Mouse (Mus musculus) left cerebral cortex, adult 2 months (tissue): ENCODE results near the gene Extl2. TPM values are rescaled to one million over a fixed set of nuclear protein-coding genes. Genes with fewer than 3 reads are reported as not detected.

Experiments used
- DNase-seq, 2 experiments: peaks; one replicate each; pipeline ENCODE4 v3.0.0; 2021 to 2022; ENCODE audit warnings: low spot score in 2 of 2, mixed read lengths in 1 of 2; ENCODE audit errors: extremely low spot score in 1 of 2
- H3K27ac ChIP-seq: fragments of 200-600 bp; 2 replicates; pipeline ENCODE4 v1.8.1; 2022
- H3K4me3 ChIP-seq: fragments of 200-600 bp; 2 replicates; pipeline ENCODE4 v1.8.1; 2022
- CTCF ChIP-seq: fragments of 200-600 bp; IDR thresholded peaks from 2 replicates; pipeline ENCODE4 v1.8.1; 2022; ENCODE audit warnings: antibody characterized with exemption, mild to moderate bottlenecking, moderate library complexity
- intact Hi-C: fragments of 180-260 bp; cut with DNase I; formaldehyde crosslinking; loops from one replicate; pipeline ENCODE4 v1.15.1; 2025
- total RNA-seq, 2 experiments: library from RNA; stranded (reverse); gene quantifications; 2 replicates each; pipeline ENCODE4 v1.2.3; 2021

Extl2 gene
- total RNA-seq, 2 experiments from 2014 or later = 70.4 to 73.0 TPM

DNA sequence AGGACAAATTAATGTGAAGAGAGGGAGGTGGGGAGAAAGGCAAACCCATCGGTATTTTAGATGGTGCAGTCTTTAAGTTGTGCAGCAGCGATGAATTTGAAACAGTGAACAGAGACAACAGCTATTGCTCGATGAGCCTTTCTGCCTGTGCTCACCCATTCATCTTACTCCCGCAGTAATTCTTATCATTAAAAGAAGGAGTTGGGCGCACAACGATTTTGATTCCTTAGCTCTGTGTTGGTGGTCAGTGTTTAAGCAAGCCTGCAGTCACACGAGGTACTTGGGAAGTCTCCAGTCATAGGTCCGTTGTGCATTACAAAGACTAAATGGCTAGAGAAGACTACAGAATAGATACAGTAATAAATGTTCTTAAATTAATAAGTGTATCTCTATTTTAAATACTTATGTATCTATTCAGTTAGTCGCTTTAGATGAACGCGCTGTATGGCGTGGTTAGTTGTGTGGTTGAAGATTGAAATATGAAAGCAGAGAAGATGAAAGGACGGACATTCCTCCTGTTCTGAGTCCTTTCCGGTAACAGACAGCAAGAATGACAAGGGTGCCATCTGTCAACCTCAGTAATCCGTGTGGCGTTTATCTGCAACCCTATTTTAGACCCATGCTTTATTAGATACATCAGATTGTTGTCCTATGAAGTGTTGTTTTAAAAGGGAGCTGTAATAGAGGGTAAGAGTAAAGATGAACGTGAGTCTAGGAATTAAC lies 2.5 kb downstream of the Extl2 start:
- Histone ChIP-seq H3K27ac (peak overlapping the region; percentile 45), H3K4me3 (peak overlapping the region; percentile 95)
- TF ChIP-seq CTCF = no peak
- no peak for DNase-seq
- intact Hi-C loops = loop anchor here (10.0 kb wide), 1 partner anchor 655 kb away; the partner anchor contains the start of gene Mfsd14a

DNA sequence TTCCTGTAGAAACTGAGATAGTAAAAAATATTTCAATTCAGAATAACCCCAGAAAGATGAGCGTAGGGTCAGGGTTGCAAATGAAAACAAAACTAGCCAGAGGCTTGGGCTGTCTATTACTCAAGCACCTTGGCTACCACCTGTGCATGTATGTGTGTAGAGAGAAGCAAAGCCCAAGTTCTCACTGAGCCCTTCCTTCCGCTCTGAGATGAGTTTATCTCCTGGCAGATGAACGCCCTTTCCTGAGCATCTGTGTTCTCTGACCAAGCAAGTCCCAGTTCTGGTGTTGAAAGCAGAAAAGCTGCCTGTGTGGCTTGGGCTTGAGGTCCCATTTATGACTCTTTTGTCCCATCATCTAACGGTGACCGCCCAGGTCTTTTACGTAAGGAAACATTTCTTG lies 7.6 kb downstream of the Extl2 start:
- Histone ChIP-seq H3K27ac (no peak overlapping the region), H3K4me3 (no peak overlapping the region)
- TF ChIP-seq CTCF = no peak
- no peak for DNase-seq
- intact Hi-C loops = no loop called here

DNA sequence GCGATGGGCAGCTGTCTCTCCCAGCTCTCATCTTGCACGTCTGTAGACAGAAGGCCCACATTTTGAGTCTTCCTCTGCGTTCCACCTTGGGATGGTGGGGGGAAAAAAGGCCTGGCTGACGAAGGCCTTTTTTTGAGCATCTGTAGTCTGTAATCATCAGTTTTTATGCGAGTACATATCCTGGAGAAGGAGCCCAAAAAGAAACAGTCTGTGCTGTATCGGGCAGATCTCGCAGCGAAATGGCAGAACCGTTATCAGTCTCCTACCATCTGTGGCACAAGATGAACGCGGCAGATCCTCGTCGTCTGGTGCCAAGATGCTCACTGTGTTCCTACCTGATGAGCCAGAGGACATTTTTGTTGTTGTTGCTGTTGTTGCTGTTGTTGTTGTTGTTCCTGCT lies 8.9 kb downstream of the Extl2 start:
- intact Hi-C loops = no loop called here
- no peak for DNase-seq
- Histone ChIP-seq H3K4me3 (no peak overlapping the region), H3K27ac (no peak overlapping the region)
- TF ChIP-seq CTCF = no peak

DNA sequence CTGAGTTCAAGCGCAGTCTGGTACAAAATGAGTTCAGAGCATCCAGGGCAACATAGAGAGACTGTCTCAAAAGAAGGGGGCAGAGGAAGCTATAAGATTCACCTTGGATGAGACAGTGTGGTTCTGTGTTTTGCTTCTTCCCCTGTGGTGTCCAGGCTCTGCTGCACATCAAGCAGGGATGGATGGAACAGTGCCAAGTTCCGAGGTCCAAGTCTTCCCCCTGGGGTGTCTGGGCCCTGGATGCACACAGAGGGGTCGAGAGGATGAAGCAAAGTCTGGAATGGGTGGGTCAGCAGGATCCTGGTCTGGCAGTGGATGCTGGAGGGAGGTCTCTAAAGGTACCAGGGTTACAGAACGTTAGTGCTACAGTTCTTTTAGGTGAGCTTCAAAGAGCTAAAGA lies 11.3 kb downstream of the Extl2 start:
- Histone ChIP-seq H3K27ac (no peak overlapping the region), H3K4me3 (no peak overlapping the region)
- no peak for DNase-seq
- intact Hi-C loops = no loop called here
- no peak for TF ChIP-seq CTCF

DNA sequence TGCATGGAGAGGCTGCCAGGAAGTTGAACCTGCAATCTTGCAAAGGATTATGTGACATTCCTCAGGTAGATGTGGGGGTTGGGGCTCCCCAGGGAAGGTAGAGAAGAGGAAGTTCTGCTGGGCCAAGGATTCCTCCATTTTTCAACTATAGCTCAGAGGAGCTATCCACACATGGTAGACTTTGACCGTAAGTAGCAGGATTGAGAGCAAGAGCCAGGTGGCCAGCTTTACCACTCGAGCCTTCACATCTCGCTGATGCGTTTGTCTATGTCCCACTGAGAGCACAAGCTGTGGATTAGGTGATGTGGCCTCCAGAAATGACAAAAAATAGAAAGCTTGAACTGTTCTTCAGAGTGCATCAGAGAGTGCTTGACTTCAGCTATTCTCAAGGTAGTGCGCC lies 11.9 kb downstream of the Extl2 start:
- no peak overlapping the region for H3K4me3 ChIP-seq
- H3K27ac ChIP-seq = no peak overlapping the region
- no peak for DNase-seq
- intact Hi-C loops = no loop called here
- no peak for TF ChIP-seq CTCF

DNA sequence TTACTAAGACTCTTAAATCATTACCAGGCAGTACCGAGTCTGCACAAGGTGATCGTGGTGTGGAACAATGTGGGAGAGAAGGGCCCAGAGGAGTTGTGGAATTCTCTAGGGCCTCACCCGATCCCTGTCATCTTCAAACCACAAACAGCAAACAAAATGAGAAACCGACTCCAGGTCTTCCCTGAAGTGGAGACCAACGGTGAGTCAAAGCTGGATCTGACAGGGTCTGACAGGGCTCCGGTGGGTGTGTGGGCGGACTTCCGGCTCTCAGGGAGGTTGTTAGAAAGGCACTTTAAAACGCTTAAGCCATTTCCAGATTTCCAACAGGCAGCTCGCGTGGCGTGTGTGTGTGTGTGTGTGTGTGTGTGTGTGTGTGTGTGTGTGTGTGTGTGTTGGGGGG lies 17.0 kb downstream of the Extl2 start:
- TF ChIP-seq CTCF = no peak
- no peak for DNase-seq
- Histone ChIP-seq H3K4me3 (no peak overlapping the region), H3K27ac (no peak overlapping the region)
- intact Hi-C loops = no loop called here

DNA sequence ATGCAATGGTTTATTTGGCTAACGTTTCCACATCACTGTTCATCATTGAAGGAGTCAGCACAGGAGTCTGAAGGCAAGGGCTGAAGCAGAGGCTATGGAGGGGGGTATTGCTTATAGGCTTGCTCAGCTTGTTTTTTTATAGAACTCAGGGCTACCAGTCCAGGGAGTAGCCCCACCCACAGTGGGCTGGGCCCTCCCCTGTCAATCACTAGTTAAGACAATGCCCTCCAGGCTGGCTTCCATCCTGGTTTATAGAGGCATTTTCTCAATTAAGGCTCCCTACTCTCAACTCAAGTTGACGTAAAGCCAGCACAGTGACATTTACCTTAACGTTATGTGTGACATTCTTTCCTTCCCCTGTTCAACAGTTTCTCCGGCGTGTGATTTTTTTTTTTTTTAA lies 17.4 kb downstream of the Extl2 start:
- H3K27ac ChIP-seq = no peak overlapping the region
- no peak for DNase-seq
- TF ChIP-seq CTCF = no peak
- intact Hi-C loops = no loop called here
- no peak overlapping the region for H3K4me3 ChIP-seq

DNA sequence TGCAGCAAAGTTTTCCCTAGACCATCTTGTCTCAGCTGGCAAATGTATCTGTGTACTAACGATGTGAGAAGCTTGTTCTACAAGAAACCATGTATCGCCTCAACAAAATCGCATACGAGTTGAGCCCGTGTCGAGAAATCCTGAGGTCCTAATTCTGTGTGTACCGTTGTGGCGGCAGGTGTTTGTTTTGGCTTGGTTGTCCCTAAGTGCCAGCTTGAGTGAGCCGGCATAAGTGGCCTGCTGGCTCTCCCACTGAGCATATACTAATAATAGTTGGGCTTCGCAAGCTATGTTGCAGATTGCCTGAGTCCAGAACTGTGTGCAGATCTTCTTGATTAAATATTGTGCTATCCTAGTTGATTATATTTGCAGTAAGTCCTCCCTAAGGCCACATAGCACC lies 18.4 kb downstream of the Extl2 start:
- intact Hi-C loops = no loop called here
- Histone ChIP-seq H3K27ac (no peak overlapping the region), H3K4me3 (no peak overlapping the region)
- no peak for DNase-seq
- no peak for TF ChIP-seq CTCF

DNA sequence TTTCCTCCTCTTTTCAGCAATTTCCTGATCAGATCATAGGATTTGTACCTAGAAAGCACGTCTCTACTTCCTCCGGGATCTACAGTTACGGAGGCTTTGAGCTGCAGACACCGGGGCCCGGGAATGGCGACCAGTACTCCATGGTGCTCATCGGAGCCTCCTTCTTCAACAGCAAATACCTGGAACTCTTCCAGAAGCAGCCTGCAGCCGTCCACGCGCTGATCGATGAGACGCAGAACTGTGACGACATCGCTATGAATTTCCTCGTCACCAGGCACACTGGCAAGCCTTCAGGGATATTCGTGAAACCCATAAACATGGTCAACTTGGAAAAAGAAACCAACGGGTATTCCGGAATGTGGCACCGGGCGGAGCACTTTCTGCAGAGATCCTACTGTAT lies 19.7 kb downstream of the Extl2 start:
- TF ChIP-seq CTCF = no peak
- Histone ChIP-seq H3K4me3 (no peak overlapping the region), H3K27ac (no peak overlapping the region)
- DNase-seq = no peak
- intact Hi-C loops = no loop called here

DNA sequence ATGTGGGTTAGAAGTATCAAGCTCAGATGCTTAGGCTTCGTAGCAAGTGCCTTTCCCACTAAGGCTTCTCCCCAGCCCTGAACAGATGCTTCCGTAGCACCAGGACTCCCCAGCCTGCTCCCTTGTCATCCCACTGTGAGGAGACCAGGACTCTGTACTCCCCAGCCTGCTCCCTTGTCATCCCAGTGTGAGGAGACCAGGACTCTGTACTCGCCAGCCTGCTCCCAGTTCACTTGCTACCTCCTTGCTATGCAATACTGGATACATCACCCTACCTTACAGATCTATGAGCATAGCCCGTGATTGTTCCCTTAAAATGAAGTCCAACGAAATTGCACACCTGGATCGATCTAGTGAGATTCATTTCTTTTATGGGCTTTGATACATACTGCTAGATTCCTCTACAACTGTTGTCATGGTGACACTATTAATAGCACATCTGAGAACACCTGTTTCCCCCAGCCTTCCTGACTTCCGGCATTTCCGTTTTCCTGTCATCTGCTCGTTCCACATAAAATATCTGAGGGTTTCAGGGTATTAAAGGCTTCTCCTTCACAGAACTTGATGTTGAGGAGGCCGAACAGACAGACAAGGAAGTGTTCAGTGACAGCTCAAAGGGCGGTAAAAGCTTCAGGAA lies 23.0 kb downstream of the Extl2 start:
- DNase-seq = no peak
- Histone ChIP-seq H3K4me3 (no peak overlapping the region), H3K27ac (no peak overlapping the region)
- TF ChIP-seq CTCF = no peak
- intact Hi-C loops = loop anchor here (5.0 kb wide), 1 partner anchor 477 kb away; the partner anchor contains the start of gene Rtca

DNA sequence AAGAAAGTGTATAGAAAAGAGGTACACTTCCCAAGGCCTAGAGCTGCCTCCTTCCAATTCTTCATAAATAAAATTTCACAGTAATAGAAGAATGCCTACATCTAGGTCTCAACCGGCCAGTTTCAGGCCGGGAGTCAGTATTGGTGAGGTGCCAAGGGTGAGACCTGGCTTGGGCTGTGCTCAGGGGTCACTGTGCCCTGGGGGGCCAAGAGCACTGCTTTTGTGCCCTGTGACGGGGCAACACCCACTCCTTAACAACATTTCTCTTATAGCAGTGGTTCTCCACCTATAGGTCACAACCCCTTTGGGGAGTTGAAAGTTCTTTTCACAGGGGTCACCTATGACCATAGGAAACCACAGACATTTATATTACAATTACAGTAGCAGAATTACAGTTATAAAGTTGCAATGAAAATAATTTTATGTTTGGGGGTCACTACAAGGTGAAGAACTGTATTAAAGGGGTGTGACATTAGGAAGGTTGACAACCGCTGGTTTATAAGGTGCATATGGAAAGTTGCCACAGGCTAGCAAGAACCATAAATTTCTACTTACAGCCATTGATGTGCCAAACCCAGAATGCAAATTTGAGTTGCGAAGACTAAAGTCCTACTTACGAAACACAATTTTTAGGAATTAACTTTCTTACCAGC lies 26.1 kb downstream of the Extl2 start:
- no peak for TF ChIP-seq CTCF
- no peak overlapping the region for H3K27ac ChIP-seq
- intact Hi-C loops = loop anchor here (1.0 to 5.0 kb wide), 2 partner anchors 294 to 474 kb away; partner anchors contain the start of gene Rtca
- no peak overlapping the region for H3K4me3 ChIP-seq
- no peak for DNase-seq

DNA sequence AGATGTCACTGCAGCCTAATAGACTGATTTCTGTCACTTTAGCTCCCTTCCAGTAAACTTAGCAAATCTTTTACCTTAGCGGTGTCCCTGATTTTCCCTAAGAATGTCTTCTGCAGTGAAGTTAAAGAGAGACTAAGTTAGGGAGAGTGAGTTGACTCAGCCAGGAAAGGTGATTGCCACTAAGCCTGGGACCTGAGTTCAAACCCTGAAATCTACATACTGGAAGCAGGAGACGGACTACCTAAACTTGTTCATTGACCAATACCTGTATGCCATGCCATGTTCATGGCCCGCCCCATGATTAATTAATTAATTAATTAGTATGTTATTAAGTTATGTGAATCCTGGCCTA lies 26.6 kb downstream of the Extl2 start:
- Histone ChIP-seq H3K4me3 (no peak overlapping the region), H3K27ac (no peak overlapping the region)
- intact Hi-C loops = loop anchor here (1.0 to 5.0 kb wide), 2 partner anchors 293 to 473 kb away; partner anchors contain the start of gene Rtca
- DNase-seq = no peak
- peak; percentile 74 for TF ChIP-seq CTCF
